Comparison of ENCODE assay signal across 17 mouse cellular contexts in the genomic region with DNA sequence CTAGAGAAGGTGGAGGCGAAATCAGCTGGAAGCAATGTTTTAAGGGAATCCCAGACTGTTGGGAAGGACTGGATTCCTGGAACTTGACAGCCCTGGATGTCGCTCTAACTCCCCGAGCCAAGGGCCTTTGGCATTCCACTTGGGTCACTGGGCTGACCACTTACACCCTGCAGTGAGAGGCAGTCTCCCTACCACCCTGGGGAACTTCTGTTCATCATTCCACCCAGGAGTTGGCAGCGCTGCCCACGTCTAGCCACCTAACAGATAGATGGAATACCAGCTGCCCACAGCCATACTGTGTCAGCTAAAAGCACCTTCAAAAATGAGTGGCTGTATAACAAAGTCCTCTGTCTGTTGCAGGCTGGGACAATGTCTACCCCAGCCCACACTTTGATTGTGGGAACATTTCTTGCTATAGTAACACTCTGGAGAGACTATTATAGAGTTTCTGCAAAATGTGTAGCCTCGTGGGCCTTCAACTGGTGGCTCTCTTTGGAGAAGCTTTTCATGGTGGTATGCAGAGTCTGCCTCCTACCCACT. TPM values are rescaled to one million over a fixed set of nuclear protein-coding genes. Genes with fewer than 3 reads are reported as not detected.
A peak's percentile ranks its signal among the peaks of the same experiment; 100 is the strongest.
DNase-seq lines count a peak whose midpoint lies in the region; ATAC-seq and TF ChIP-seq lines count a peak whose summit lies in the region.
"Had no signal": no experiment of that assay in that cellular context is flagged by ENCODE, and none has a peak within 500 bp of the region (broad histone marks: within the 10 kb centered on the region; RNA-seq: fewer than 3 reads in every experiment).

No protein-coding gene starts in this region.

- H3K36me3 ChIP-seq in heart, embryonic 10.5 days = no peaks in the 10 kb centered on the region
- H3K36me3 ChIP-seq in midbrain, embryonic 10.5 days = no peaks in the 10 kb centered on the region
- no peaks in the 10 kb centered on the region for H3K36me3 ChIP-seq in midbrain, postnatal 0 days (ENCODE audit: insufficient read depth, low read length)
- no peaks in the 10 kb centered on the region for H3K36me3 ChIP-seq in hindbrain, embryonic 15.5 days

- no peaks in the 10 kb centered on the region for H3K27me3 ChIP-seq in heart, embryonic 10.5 days (ENCODE audit: insufficient read depth, poor library complexity, severe bottlenecking)
- H3K27me3 ChIP-seq in midbrain, embryonic 10.5 days (ENCODE audit: low read depth, poor library complexity, severe bottlenecking) = no peaks in the 10 kb centered on the region
- no peaks in the 10 kb centered on the region for H3K27me3 ChIP-seq in midbrain, postnatal 0 days (ENCODE audit: insufficient read depth, low read length)
- H3K27me3 ChIP-seq in hindbrain, embryonic 15.5 days = no peaks in the 10 kb centered on the region

- peaks cover 24% of the 10 kb centered on the region for H3K4me1 ChIP-seq in heart, embryonic 10.5 days
- peaks cover 28% of the 10 kb centered on the region for H3K4me1 ChIP-seq in midbrain, embryonic 10.5 days
- no peaks in the 10 kb centered on the region for H3K4me1 ChIP-seq in midbrain, postnatal 0 days (ENCODE audit: insufficient read depth, low read length)
- H3K4me1 ChIP-seq in hindbrain, embryonic 15.5 days (replicated peaks) = peaks cover 22% of the 10 kb centered on the region

- intact Hi-C loops in heart, postnatal 36 days (cut with DNase I) = no loop called here

- TF ChIP-seq CTCF in midbrain, postnatal 0 days (IDR thresholded peaks at IDR 0.05) = no peak

- H3K27ac ChIP-seq in heart, embryonic 10.5 days = no peak overlapping the region
- H3K27ac ChIP-seq in midbrain, embryonic 10.5 days (replicated peaks) = 0 out of 2 replicates have a peak overlapping the region, but pooled peaks have one; percentile 46
- no peak overlapping the region for H3K27ac ChIP-seq in midbrain, postnatal 0 days (ENCODE audit: low read depth, low read length)
- H3K27ac ChIP-seq in hindbrain, embryonic 15.5 days (replicated peaks) = peak overlapping the region; percentile 53; the same call in 1 of the 2 replicates
- H3K27ac ChIP-seq: liver, embryonic 14.5 days had no signal

- H3K9me3 ChIP-seq in heart, embryonic 10.5 days = no peaks in the 10 kb centered on the region
- H3K9me3 ChIP-seq in midbrain, embryonic 10.5 days (replicated peaks) = no peaks in the 10 kb centered on the region
- H3K9me3 ChIP-seq in midbrain, postnatal 0 days (ENCODE audit: low read length) = no peaks in the 10 kb centered on the region
- H3K9me3 ChIP-seq in hindbrain, embryonic 15.5 days = no peaks in the 10 kb centered on the region

- WGBS in heart, embryonic 10.5 days = 80% methylated on average over 6 of the region's 6 CpGs
- 85% methylated on average over 6 of the region's 6 CpGs for WGBS in midbrain, embryonic 10.5 days
- WGBS in midbrain, postnatal 0 days = 82% methylated on average over 6 of the region's 6 CpGs
- WGBS in hindbrain, embryonic 15.5 days = 65% methylated on average over 6 of the region's 6 CpGs

- no peak overlapping the region for H3K4me3 ChIP-seq in heart, embryonic 10.5 days
- no peak overlapping the region for H3K4me3 ChIP-seq in midbrain, embryonic 10.5 days
- no peak overlapping the region for H3K4me3 ChIP-seq in midbrain, postnatal 0 days (ENCODE audit: low read depth, low read length)
- H3K4me3 ChIP-seq in hindbrain, embryonic 15.5 days = no peak overlapping the region

- H3K4me2 ChIP-seq in midbrain, postnatal 0 days (ENCODE audit: low read depth, low read length, poor library complexity, severe bottlenecking) = no peak overlapping the region
- no peak overlapping the region for H3K4me2 ChIP-seq in hindbrain, embryonic 15.5 days

- DNase-seq in cerebellum, adult 9-10 months = peak; percentile 16
- DNase-seq in cerebellum, adult 18-20 months = no peak
- DNase-seq in heart, embryonic 10.5 days (ENCODE audit: low spot score) = peak; percentile 73
- no peak for DNase-seq in heart, postnatal 36 days
- no peak for DNase-seq in midbrain, embryonic 10.5 days (ENCODE audit: low spot score)
- no peak for DNase-seq in midbrain, postnatal 0 days (ENCODE audit: low spot score)
- DNase-seq in layer of hippocampus, adult 8-10 months (ENCODE audit: low spot score in 2 of 2) = no peak
- DNase-seq: adrenal gland, postnatal 10 days; kidney, adult 18-20 months; spleen, adult 18-20 months had no signal

- H3K9ac ChIP-seq in midbrain, postnatal 0 days (replicated peaks; ENCODE audit: low read length, poor library complexity, severe bottlenecking) = no peak overlapping the region
- no peak overlapping the region for H3K9ac ChIP-seq in hindbrain, embryonic 15.5 days
- H3K9ac ChIP-seq: liver, embryonic 14.5 days had no signal

- ATAC-seq in midbrain, postnatal 0 days (ENCODE audit: low FRiP score) = no peak
- peak; percentile 45; the same call in 1 of the 2 replicates for ATAC-seq in hindbrain, embryonic 15.5 days (ENCODE audit: low FRiP score, low read depth)

RNA-seq across cellular contexts. Expression of gene Tekt3, which starts 43.3 kb away (rescaled TPM):
- not detected in 2 replicates for polyA plus RNA-seq in heart, embryonic 10.5 days (2016; fragmentation: Nextera tagmentation; extraction: Ambion mirVana)
- total RNA-seq in heart, postnatal 36 days (2021) = not detected
- polyA plus RNA-seq in midbrain, embryonic 10.5 days (2016; fragmentation: Nextera tagmentation; extraction: Ambion mirVana) = not detected in 2 replicates
- total RNA-seq in midbrain, postnatal 0 days (2014; rRNA removed) = not detected in 2 replicates
- 0.10 and 0.20 TPM in 2 replicates for polyA plus RNA-seq in midbrain, postnatal 0 days (2015; fragmentation: Nextera tagmentation; extraction: Ambion mirVana)
- polyA plus RNA-seq in hindbrain, embryonic 15.5 days (2015; fragmentation: Nextera tagmentation; extraction: Ambion mirVana) = not detected in 2 replicates
- total RNA-seq in layer of hippocampus, adult 8-10 months (2022) = under 1 TPM in 3 of 4 experiments, not detected in 1; 0.18 to 0.36 (median 0.26) TPM
- total RNA-seq: adrenal gland, postnatal 10 days; gastrocnemius, adult 8-10 months; layer of hippocampus, adult 18-20 months; megakaryocyte, adult 5-6 weeks had no signal
- polyA plus RNA-seq: heart, embryonic 16.5 days; liver, embryonic 14.5 days; neural tube, embryonic 11.5 days had no signal

Comparison
In these comparisons a context has a peak if more than half of its experiments do, and no peak if none do; other contexts are left out.
1. DNase-seq: peak in cerebellum, adult 9-10 months (single experiment) and heart, embryonic 10.5 days (single experiment); none in cerebellum, adult 18-20 months (0 of 2), heart, postnatal 36 days (0 of 2), midbrain, embryonic 10.5 days (single experiment), midbrain, postnatal 0 days (single experiment) and layer of hippocampus, adult 8-10 months (0 of 2).
2. H3K27ac ChIP-seq: peak in midbrain, embryonic 10.5 days (single experiment) and hindbrain, embryonic 15.5 days (single experiment); none in heart, embryonic 10.5 days (single experiment) and midbrain, postnatal 0 days (single experiment).